Mouse (Mus musculus) liver, postnatal 0 days (tissue): ENCODE data around the gene Ccnt1.

Experiments
- CTCF ChIP-seq: sonication (generic); IDR thresholded peaks from 2 replicates; pipeline ENCODE4 v1.5.1; 2016; ENCODE audit warnings: antibody characterized with exemption, low read depth
- EP300 ChIP-seq: IDR thresholded peaks from 2 replicates; pipeline ENCODE4 v1.6.1; 2016; ENCODE audit warnings: antibody characterized with exemption, low read depth, mild to moderate bottlenecking

DNA sequence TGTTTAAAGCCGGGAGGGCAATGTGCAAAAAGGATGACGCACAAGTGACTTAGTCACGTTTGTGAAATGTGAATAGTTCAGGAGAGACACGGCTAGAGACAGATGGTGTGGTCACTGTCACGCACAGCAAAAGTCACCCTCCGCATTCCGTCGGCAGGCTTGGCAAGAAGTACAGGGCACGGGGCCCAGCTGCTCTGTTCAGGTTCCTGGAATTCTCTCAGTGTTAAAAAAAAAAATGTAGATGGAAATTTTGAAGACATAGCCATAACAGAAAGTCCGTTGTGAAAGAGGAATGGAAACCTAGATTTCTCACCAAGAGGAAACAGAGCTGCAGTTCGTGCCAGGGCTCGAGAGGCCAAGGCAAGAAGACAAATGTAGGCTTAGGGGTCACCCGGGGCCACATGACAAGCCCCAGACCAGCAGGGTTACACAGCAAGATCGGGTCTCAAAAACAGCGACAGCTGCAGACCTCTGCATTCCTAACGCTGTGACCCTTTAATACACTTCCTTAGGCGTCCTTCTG, 57.9 kb downstream of the Ccnt1 start:
- TF ChIP-seq CTCF (no peak), EP300 (no peak)
